Mouse (Mus musculus) right cerebral cortex, postnatal 25 days (tissue): ENCODE results near the gene Gpatch2l.

Experiments
- DNase-seq: peaks from one replicate; pipeline ENCODE4 v3.0.0; 2022

The Gpatch2l gene

GRCm38 (mm10) chr12:86241604-86242536 is at the start of gene Gpatch2l:
Gpatch2l (plus strand) TSS chr12:86241858.
- DNase-seq: peak; percentile 94

- no peak for DNase-seq
These were observed 49.6 kb upstream of the Gpatch2l start for GRCm38 (mm10) chr12:86192036-86192449.

- DNase-seq: no peak
These were observed 44.7 kb upstream of the Gpatch2l start for GRCm38 (mm10) chr12:86196944-86197343.

- no peak for DNase-seq
These were observed 38.1 kb upstream of the Gpatch2l start for GRCm38 (mm10) chr12:86203443-86204057.

GRCm38 (mm10) chr12:86211099-86211520 is 30.5 kb upstream of the Gpatch2l start:
- DNase-seq: no peak

GRCm38 (mm10) chr12:86212693-86213470 is 28.8 kb upstream of the Gpatch2l start:
- no peak for DNase-seq

- no peak for DNase-seq
These were observed 27.5 kb upstream of the Gpatch2l start for GRCm38 (mm10) chr12:86214201-86214600.

- no peak for DNase-seq
These were observed 24.8 kb upstream of the Gpatch2l start for GRCm38 (mm10) chr12:86216687-86217421.

- no peak for DNase-seq
These were observed 21.2 kb upstream of the Gpatch2l start for GRCm38 (mm10) chr12:86220200-86221021.

GRCm38 (mm10) chr12:86221074-86221703 is 20.5 kb upstream of the Gpatch2l start:
- no peak for DNase-seq

- DNase-seq: no peak
These were observed 7.4 kb upstream of the Gpatch2l start for GRCm38 (mm10) chr12:86234295-86234694.

GRCm38 (mm10) chr12:86238736-86239135 is 2.9 kb upstream of the Gpatch2l start:
- no peak for DNase-seq

- DNase-seq: no peak
These were observed 905 bp downstream of the Gpatch2l start for GRCm38 (mm10) chr12:86242563-86242962.

GRCm38 (mm10) chr12:86243936-86244335 is 2.3 kb downstream of the Gpatch2l start:
- no peak for DNase-seq

- DNase-seq: no peak
These were observed 8.5 kb downstream of the Gpatch2l start for GRCm38 (mm10) chr12:86250183-86250582.

- DNase-seq: no peak
These were observed 13.3 kb downstream of the Gpatch2l start for GRCm38 (mm10) chr12:86254910-86255309.

GRCm38 (mm10) chr12:86271626-86272025 is 30.0 kb downstream of the Gpatch2l start:
- no peak for DNase-seq

GRCm38 (mm10) chr12:86274246-86274645 is 32.6 kb downstream of the Gpatch2l start:
- no peak for DNase-seq

GRCm38 (mm10) chr12:86275731-86276130 is 34.1 kb downstream of the Gpatch2l start:
- no peak for DNase-seq

GRCm38 (mm10) chr12:86276463-86276862 is 34.8 kb downstream of the Gpatch2l start:
- DNase-seq: no peak

GRCm38 (mm10) chr12:86276895-86277294 is 35.2 kb downstream of the Gpatch2l start:
- DNase-seq: no peak
